Mouse (Mus musculus) brain, embryonic 14.5 days (tissue): ENCODE results near the gene Tmem19.

ENCODE experiments used
- CTCF ChIP-seq: fragments of 200-500 bp; IDR thresholded peaks from 2 replicates; pipeline ENCODE4 v1.5.1; 2012; ENCODE audit warnings: inconsistent platforms, mild to moderate bottlenecking, moderate library complexity, borderline replicate concordance; ENCODE audit not compliant: insufficient read depth, insufficient read length; ENCODE audit errors: extremely low read depth
- POLR2A ChIP-seq: fragments of 200-500 bp; IDR thresholded peaks from 2 replicates; pipeline ENCODE4 v1.6.1; 2012; ENCODE audit warnings: mild to moderate bottlenecking, inconsistent platforms, borderline replicate concordance; ENCODE audit not compliant: poor library complexity, insufficient read depth, insufficient read length, severe bottlenecking; ENCODE audit errors: extremely low read depth

- TF ChIP-seq CTCF, result no peak
- no peak for TF ChIP-seq POLR2A
Observed at GRCm38 (mm10) chr10:115336901-115337300, 25.4 kb downstream of the Tmem19 start.
